Mouse (Mus musculus) olfactory bulb, adult 2 months (tissue): ENCODE results near the gene Sec22c.

ENCODE experiments used
- CTCF ChIP-seq: fragments of 200-500 bp; IDR thresholded peaks from 2 replicates; pipeline ENCODE4 v1.5.1; 2012; ENCODE audit warnings: low read depth, mild to moderate bottlenecking, low read length, moderate library complexity; ENCODE audit not compliant: insufficient read depth
- POLR2A ChIP-seq: fragments of 200-500 bp; IDR thresholded peaks from 2 replicates; pipeline ENCODE4 v1.6.1; 2012; ENCODE audit warnings: mild to moderate bottlenecking, low read depth, low read length, moderate library complexity; ENCODE audit not compliant: insufficient read depth

- TF ChIP-seq CTCF: no peak
- no peak for TF ChIP-seq POLR2A
Measured at GRCm38 (mm10) chr9:121663467-121663866, 41.8 kb downstream of the Sec22c start.
